Mouse (Mus musculus): Measurements from ENCODE around the gene Slc35b4. TPM values are rescaled to one million over a fixed set of nuclear protein-coding genes. Genes with fewer than 3 reads are reported as not detected.

The Slc35b4 gene
- polyA plus RNA-seq, 1 experiment from 2014 or later: 60.4 TPM

DNA sequence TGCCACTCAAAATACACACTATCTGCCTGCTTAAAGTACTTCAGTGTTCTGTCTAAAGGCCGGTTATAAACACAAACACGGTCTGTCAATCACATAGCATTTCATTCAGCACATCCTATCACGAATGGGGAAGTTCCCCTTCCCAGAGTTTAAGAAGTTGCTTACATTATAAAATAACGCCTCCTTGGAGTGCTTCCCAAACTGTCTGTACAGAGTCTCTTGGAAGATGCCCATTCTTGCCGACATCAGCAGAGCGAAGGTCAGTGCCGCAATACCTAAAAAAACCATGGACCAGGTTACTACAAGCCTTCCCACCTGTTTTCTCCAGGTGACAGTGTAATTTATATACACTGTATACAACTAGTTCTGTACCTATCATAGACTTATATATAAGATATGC is 15.4 kb downstream of the Slc35b4 start:
- DNase-seq (ENCODE audit: low spot score) (no peak), ATAC-seq (replicated peaks; ENCODE audit: low FRiP score, low read depth) (no peak)
- Histone ChIP-seq H3K4me3 (replicated peaks; ENCODE audit: low read depth, low read length) (no peak overlapping the region), H3K36me3 (ENCODE audit: insufficient read depth, low read length) (peaks cover 57% of the 10 kb centered on the region), H3K4me1 (replicated peaks; ENCODE audit: insufficient read depth, low read length) (peaks cover 8% of the 10 kb centered on the region; the same call in 1 of the 2 replicates), H3K4me2 (ENCODE audit: low read length) (no peak overlapping the region), H3K27ac (no peak overlapping the region), H3K9ac (ENCODE audit: low read depth, low read length) (no peak overlapping the region), H3K9me3 (replicated peaks; ENCODE audit: low read length) (no peaks in the 10 kb centered on the region), H3K27me3 (ENCODE audit: insufficient read depth, low read length) (no peaks in the 10 kb centered on the region)
- TF ChIP-seq CTCF (IDR thresholded peaks at IDR 0.05; ENCODE audit: low read depth): no peak
- 94% methylated on average over 7 of the region's 7 CpGs for WGBS

DNA sequence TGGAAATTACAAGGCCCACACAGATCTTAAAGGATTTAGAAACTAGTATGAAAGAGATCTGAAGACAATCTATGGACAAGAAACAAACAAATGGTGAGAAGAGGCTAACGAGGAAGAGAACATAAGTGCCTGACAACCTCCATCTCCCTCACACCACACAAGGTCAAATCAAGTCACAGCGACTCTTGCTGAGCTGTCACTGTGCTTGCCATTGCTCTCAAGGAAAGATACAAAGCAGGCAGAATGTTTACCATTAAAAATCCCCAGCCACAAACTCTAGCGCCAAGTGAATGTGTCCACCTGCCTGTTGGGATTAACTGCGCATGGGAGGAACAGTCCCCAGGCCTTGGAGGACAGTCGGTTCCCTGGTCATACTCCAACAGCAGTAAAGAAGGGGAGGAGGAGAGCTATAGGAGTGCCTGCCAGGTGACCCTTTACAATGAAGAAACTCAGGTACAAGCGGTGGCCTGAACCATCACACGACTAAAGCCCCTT is 16.0 kb downstream of the Slc35b4 start:
- no peak for TF ChIP-seq CTCF (IDR thresholded peaks at IDR 0.05; ENCODE audit: low read depth)
- Histone ChIP-seq H3K9me3 (replicated peaks; ENCODE audit: low read length) (no peaks in the 10 kb centered on the region), H3K36me3 (ENCODE audit: insufficient read depth, low read length) (peaks cover 51% of the 10 kb centered on the region), H3K27ac (no peak overlapping the region), H3K9ac (ENCODE audit: low read depth, low read length) (no peak overlapping the region), H3K4me1 (replicated peaks; ENCODE audit: insufficient read depth, low read length) (peaks cover 14% of the 10 kb centered on the region; the same call in 1 of the 2 replicates), H3K27me3 (ENCODE audit: insufficient read depth, low read length) (no peaks in the 10 kb centered on the region), H3K4me2 (ENCODE audit: low read length) (no peak overlapping the region), H3K4me3 (replicated peaks; ENCODE audit: low read depth, low read length) (no peak overlapping the region)
- WGBS: 92% methylated on average over 7 of the region's 7 CpGs
- ATAC-seq (replicated peaks; ENCODE audit: low FRiP score, low read depth) (no peak), DNase-seq (ENCODE audit: low spot score) (no peak)

DNA sequence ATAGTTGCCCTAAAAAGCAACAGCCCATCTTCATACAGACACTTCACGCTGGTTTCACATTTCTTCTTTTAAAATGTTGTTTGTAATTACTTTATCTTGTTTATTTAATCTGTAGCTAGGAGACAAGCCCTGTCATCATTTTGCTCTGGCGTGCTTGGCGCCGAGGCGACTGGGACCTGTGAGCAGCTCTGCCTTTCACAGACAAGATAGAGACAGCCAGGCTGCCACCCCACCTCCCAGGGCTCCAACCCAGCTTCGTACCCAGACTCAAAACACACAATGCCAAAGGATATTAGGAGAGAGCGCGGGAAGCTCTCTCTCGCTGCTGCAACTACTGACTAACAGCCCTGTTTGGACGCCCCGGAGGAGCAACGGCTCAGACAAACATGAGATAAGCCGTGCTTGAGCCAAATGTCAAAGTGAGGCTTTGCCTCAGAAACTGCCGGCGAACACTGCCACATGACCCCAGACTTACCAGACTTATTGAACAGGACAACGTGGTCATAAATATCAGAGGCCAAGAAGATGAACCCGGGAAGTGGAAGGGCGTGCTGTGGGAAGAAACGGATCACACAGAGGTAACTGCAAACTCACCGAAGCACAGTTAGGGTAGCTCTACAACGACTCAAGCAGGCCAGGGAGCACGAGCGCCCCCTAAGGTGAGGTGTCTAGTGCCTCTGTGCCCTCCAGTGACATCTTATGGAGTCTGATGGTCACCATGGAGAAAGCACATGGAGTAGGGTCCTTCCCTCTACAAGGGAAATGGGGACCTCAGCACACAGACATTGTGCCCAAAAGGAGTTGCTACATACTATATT is 16.7 kb downstream of the Slc35b4 start:
- no peak overlapping the region for H3K9ac ChIP-seq (ENCODE audit: low read depth, low read length)
- peaks cover 44% of the 10 kb centered on the region for H3K36me3 ChIP-seq (ENCODE audit: insufficient read depth, low read length)
- no peak overlapping the region for H3K27ac ChIP-seq
- H3K4me1 ChIP-seq (replicated peaks; ENCODE audit: insufficient read depth, low read length): peaks cover 21% of the 10 kb centered on the region
- H3K4me2 ChIP-seq (ENCODE audit: low read length): no peak overlapping the region
- H3K27me3 ChIP-seq (ENCODE audit: insufficient read depth, low read length): no peaks in the 10 kb centered on the region
- WGBS: 65% methylated on average over 23 of the region's 23 CpGs
- peak; percentile 5; the same call in 1 of the 2 replicates for TF ChIP-seq CTCF (IDR thresholded peaks at IDR 0.05; ENCODE audit: low read depth)
- H3K9me3 ChIP-seq (replicated peaks; ENCODE audit: low read length): no peaks in the 10 kb centered on the region
- ATAC-seq (replicated peaks; ENCODE audit: low FRiP score, low read depth): no peak
- no peak overlapping the region for H3K4me3 ChIP-seq (replicated peaks; ENCODE audit: low read depth, low read length)
- DNase-seq (ENCODE audit: low spot score): no peak

DNA sequence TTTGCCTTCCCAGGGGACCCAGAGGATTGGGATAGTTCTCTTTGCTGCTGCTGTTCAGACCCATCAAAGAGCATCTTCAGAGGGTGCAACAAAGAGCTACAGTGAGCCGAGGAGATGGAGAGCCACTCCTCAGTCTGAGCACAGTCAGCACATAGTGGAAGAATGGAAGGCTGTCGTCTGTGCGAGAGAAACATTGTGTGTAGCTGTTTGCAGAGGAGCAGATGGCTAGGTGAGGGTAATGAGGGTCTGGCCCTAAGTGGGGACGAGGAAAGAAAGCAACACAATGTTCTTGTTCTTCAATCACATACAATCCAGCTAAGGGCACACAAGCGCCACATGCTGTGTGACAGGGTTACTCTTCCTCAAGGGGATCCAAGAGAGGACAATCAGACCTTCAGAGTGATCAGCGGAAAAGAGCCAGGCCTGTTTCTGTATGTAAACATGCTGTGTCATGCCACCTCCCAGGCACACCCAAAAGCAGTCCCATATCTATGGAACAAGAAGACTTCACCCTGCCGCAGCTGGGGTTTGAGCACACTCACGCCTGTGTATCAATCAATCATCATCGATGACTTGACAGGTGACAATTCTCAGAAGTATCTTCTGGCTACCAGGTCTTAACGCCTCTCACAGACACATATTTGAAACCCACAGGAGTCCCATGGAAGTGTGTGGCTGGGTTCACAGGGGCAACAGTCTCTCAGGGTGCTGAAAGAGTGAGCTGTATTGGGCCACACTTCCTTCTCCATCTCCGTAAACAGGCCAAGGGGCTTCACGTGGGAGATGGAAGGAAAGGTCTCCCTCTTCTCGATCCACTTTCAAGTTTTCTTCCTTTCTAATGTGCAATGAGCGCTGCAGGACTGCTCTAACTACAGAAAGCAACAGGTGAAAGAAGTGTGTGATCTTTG is 19.8 kb downstream of the Slc35b4 start:
- H3K9me3 ChIP-seq (replicated peaks; ENCODE audit: low read length): no peaks in the 10 kb centered on the region
- no peak overlapping the region for H3K4me2 ChIP-seq (ENCODE audit: low read length)
- no peak for TF ChIP-seq CTCF (IDR thresholded peaks at IDR 0.05; ENCODE audit: low read depth)
- no peaks in the 10 kb centered on the region for H3K27me3 ChIP-seq (ENCODE audit: insufficient read depth, low read length)
- H3K36me3 ChIP-seq (ENCODE audit: insufficient read depth, low read length): peaks cover 38% of the 10 kb centered on the region
- peak overlapping the region; percentile 82 for H3K27ac ChIP-seq
- ATAC-seq (replicated peaks; ENCODE audit: low FRiP score, low read depth) (no peak), DNase-seq (ENCODE audit: low spot score) (no peak)
- H3K4me1 ChIP-seq (replicated peaks; ENCODE audit: insufficient read depth, low read length): peaks cover 48% of the 10 kb centered on the region
- H3K9ac ChIP-seq (ENCODE audit: low read depth, low read length): no peak overlapping the region
- H3K4me3 ChIP-seq (replicated peaks; ENCODE audit: low read depth, low read length): no peak overlapping the region
- WGBS: 83% methylated on average over 14 of the region's 14 CpGs

DNA sequence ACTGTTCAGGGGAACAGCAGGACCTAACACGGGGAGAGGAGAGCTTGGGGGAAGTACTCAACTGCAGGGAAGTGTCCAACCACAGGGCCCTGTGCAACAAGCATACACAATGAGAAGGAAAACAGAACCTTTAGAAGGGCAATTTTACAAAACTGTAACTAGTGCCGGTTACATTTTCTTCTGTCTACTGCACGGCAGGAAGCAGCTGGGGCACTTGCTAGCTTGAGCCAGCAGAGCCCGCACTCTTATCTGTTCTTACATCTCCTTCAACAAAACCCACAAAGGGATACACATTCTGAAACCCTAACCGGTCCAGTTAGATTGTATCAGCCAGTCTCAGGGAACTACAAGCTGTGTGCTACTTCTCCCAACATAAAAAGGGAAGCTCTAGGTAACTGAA is 20.9 kb downstream of the Slc35b4 start:
- Histone ChIP-seq H3K9ac (ENCODE audit: low read depth, low read length) (no peak overlapping the region; the same call in 1 of the 2 replicates), H3K4me1 (replicated peaks; ENCODE audit: insufficient read depth, low read length) (peaks cover 48% of the 10 kb centered on the region)

More for the DNA sequence above, 20.9 kb downstream of the Slc35b4 start:
- Histone ChIP-seq H3K27ac (peak overlapping the region; percentile 82), H3K4me2 (ENCODE audit: low read length) (no peak overlapping the region), H3K9me3 (replicated peaks; ENCODE audit: low read length) (no peaks in the 10 kb centered on the region), H3K27me3 (ENCODE audit: insufficient read depth, low read length) (no peaks in the 10 kb centered on the region), H3K36me3 (ENCODE audit: insufficient read depth, low read length) (peaks cover 31% of the 10 kb centered on the region), H3K4me3 (replicated peaks; ENCODE audit: low read depth, low read length) (no peak overlapping the region)
- 32% methylated on average over 5 of the region's 5 CpGs for WGBS
- ATAC-seq (replicated peaks; ENCODE audit: low FRiP score, low read depth): no peak
- peak; percentile 24; the same call in 1 of the 2 replicates for TF ChIP-seq CTCF (IDR thresholded peaks at IDR 0.05; ENCODE audit: low read depth)
- peak; percentile 56 for DNase-seq (ENCODE audit: low spot score)

Data from kidney, postnatal 0 days (tissue).